Mouse (Mus musculus): Measurements from ENCODE around the gene Rasl11b. TPM values are rescaled to one million over a fixed set of nuclear protein-coding genes. Genes with fewer than 3 reads are reported as not detected.

Gene Rasl11b
- 0.10 and 0.18 TPM in 2 replicates for polyA plus RNA-seq (2012)

DNA sequence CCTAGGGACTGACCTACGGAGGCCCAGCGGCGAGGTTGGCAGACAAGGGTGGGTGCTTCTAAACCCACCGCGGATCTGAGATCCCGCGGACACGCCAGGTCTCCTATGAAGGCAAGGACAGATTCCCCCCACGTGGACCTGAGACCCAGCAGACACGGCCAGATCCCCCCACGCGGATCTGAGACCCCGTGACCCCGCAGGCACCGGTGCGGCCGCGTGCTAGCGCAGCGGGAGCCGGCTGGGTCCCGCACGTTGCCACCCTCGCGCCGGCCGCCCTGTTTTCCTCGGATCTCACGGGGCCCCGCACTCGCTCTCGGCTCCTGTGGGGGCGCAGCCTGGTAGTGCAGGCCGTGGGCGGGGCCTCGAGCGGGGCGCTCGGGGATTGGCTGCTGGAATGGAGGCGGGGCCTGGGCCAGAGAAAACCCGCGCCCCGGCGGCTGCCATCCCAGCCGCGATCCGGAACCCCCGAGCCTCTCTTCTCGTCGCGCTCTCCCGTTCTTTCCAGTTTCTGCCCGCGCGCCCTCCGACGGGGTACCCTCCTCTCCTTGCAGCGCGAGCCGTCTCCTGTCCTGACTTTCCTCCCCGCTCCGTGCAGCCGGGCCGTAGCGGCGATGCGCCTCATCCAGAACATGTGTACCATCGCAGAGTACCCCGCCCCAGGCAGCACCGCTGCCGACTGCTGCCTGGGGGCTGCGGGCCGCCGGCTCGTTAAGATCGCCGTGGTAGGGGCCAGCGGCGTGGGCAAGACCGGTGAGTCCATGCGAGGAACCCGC, at the start of gene Rasl11b:
Gene Rasl11b, plus strand, starts transcription at position 446 of the 773 bp plus-strand sequence.
- TF ChIP-seq GATA1 (IDR thresholded peaks at IDR 0.05; ENCODE audit: low read length): no peak

DNA sequence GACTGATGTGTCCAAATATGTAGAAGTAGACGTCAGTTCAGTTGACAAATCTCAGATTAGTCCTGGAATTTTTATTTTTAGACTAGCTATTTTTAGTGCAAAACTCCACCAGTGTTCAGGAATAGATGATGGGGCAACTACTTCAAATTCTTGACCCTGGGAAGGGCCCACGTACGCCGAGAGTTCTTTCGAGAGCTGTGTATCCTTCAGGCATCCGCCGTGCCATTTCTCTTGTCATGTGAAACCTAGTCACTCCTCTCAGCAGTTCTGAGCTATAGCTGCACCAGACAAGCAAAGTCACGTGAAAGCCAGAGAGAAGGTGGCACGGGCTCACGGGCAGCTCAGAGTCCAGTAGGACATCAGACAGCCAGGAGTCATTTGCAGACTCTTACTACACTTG, 47.5 kb upstream of the Rasl11b start:
- no peak for TF ChIP-seq GATA1 (IDR thresholded peaks at IDR 0.05; ENCODE audit: low read length)

DNA sequence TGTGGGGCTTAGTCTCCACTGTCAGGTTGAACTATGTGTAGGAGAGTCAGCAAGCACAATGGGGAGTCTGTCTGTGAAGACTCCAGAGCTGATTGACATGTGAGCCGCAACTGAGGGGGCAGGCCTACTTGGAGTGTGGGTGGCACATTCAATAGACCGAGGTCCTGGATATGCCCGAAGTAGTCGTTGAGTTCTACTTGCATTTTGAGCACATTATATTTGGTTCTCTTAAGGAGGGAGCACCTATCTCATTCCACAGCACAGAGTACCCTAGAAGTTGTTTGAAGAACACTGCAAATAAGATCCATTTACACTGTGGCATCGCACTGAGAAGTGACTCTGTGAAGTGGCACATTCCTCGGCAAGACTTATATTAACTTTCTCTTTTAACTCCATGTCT, 45.1 kb upstream of the Rasl11b start:
- TF ChIP-seq GATA1 (IDR thresholded peaks at IDR 0.05; ENCODE audit: low read length): no peak

DNA sequence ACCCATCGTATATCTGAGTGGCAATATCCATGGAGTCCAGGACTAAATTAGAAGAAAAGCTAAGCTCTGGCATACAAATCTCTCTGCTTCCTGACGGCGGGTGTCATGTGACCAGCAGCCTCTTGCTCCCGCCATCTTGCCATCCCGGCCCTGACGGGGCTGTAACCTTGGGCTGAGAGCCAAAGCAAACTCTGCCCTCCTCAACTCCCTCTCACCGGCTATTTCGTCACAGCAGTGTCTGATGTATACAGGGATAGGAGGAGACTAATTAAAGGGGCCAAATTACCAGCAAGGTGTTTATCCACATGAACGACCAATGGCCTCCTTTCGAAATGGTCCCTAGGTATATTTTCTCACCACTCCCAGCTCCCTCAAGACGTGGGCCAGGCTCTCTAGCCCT, 43.3 kb upstream of the Rasl11b start:
- no peak for TF ChIP-seq GATA1 (IDR thresholded peaks at IDR 0.05; ENCODE audit: low read length)

DNA sequence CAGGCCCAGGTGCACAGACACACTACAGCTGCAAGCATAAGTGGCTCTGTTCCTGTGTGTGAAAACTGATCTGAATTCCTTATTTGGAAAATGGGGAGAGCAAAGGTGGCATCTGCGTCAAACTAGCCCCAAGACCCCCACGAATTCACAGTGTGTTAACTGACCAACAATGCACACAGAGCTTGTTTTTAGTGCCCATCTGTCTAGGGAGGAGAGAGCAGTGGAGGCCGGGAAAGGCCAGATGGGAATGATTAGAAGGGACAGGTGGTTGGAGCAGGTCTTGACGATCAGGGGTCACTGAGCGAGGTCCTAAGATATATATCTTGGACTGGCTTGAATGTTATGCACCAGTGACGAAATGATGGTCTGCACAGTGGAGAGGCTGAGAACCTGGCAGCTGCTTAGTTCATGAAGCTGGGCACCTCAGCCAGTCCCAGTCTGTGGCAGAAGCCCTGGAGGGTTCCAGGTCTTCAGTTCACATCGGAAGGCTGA, 39.2 kb upstream of the Rasl11b start:
- TF ChIP-seq GATA1 (IDR thresholded peaks at IDR 0.05; ENCODE audit: low read length): no peak

DNA sequence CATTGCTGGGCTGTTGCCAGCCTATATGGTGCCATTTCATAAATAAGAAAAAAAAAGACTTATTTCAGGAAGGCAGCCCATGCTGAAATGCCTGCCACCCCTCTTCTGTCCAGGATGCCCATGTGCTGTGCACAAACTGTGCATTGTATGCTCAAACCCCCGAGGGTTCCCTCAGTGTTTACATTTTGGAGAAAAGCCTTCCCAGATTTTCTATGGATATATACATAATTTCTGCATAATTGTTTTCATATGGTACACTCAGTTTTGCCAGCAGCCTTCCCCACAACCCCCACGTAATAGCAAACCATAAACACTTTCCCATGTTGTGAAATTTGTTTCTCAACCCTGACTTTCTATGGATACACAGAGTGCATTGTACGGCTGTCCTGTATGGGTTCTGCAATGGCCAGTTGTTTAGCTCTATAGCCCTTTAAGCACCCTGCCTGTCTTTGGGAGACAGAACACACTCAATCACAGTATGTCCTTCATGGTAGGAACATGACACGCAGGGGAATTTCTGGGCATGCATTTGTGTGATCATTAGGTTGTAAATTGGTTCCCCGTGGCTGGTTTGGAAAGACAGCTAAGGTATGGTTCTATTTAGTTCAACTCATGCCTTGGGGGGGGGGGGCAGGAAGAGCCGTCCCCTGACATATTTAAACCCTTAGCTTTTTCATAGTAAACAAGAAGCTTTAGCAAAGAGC, 36.0 kb upstream of the Rasl11b start:
- TF ChIP-seq GATA1 (IDR thresholded peaks at IDR 0.05; ENCODE audit: low read length): no peak

DNA sequence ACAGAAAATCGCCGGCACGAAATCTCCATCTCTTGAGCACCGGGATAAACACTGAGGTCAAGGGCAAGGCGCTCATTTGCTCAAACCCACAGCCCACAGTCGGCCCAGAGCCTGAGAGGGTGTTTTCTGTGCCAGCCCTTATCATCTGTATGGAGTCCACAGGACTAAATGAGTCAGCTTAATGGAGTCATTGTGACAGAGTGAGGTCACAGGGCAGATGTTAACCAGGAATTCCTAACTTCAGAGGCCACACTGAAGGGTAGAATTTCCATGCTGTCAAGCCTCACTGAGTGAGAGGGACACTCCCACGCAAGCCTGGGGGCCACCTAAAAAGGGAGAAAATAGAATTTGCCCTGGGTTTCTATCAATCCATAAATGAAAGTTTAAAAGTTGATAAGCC, 35.2 kb upstream of the Rasl11b start:
- no peak for TF ChIP-seq GATA1 (IDR thresholded peaks at IDR 0.05; ENCODE audit: low read length)

DNA sequence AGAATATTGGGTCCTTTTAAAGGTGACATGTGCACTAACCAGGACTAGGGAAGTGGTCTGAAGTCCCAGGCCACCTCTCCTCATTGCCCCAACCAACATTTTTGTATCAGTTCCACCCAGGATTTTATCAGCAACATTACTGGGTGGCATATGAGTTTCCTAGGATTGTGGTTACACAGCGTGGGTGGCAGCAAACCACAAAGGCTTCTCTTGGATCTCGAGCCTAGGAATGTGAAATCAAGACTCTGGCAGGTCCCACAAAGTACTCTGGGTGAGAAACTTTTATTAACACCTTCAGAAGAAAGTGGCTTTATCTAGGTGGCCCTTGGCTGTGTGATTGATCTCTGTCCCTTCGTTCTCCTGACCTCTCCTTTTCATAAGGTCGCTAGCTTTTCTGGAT, 34.7 kb upstream of the Rasl11b start:
- no peak for TF ChIP-seq GATA1 (IDR thresholded peaks at IDR 0.05; ENCODE audit: low read length)

DNA sequence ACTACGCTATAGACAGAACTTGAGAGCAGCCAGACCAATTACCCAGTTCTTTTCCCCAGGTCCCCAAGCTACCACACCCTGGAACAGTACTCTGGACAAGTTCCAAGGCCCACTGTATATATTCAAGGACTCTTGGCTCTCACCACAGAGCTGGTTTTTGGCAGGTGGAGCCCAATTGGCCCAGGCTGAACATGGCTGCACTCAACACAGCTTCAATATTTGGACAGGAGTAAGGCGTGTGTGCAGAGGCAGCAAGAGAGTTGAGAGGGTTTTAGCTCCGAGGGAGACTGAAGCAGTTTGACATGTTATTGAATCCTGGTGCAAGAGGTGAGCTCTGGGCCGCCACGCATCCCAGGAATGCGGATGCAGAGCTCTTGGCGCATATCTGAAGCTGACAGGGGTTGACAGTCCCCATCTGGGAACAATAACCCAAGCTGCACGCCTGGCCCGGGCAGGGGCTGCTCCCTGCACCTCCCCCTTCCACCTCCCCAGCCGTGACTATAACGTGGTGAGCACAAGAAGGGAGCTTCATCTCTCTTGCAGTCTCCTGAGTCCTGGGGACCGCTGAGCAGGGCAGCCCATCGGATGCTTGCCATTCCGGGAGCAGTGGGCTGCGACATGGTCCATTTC, 33.7 kb upstream of the Rasl11b start:
- no peak for TF ChIP-seq GATA1 (IDR thresholded peaks at IDR 0.05; ENCODE audit: low read length)

DNA sequence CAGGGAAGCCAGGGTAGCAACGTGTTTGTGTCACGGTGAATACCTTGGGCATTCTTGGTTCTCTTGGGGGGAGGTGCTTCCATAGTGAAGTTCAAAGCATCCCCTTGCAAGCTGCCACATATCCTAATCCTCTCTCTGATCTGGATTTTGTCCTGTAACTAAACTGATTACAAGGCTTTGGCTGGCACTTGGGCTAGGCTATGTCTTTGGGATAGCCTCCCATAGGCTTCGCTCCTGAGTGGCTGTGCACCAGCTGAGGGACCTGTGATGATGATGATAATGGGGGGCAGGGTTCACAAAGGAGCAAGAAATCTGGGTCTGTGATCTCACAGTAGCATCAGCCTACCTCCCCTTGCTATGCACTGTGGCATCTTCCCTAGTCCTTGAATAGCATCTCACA, 33.1 kb upstream of the Rasl11b start:
- TF ChIP-seq GATA1 (IDR thresholded peaks at IDR 0.05; ENCODE audit: low read length): no peak

DNA sequence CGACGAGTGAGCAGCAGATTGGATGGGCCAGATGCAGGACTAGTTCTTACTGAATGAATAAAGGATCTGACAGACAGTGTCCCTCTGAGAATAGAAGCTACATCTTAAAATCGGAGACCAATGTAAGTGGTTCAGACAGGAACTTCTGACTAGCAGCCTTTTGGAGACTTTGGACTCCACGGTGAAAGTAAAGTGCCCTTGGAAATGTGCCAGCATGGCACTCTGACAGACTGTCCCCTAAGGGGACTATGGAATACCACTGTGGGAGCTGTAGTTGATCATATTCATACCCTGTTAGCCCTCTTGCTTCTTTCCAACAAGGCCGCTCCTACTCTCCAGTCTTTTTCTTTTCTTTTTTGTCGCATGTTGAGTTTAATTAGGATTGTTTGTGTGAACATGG, 31.9 kb upstream of the Rasl11b start:
- TF ChIP-seq GATA1 (IDR thresholded peaks at IDR 0.05; ENCODE audit: low read length): no peak

DNA sequence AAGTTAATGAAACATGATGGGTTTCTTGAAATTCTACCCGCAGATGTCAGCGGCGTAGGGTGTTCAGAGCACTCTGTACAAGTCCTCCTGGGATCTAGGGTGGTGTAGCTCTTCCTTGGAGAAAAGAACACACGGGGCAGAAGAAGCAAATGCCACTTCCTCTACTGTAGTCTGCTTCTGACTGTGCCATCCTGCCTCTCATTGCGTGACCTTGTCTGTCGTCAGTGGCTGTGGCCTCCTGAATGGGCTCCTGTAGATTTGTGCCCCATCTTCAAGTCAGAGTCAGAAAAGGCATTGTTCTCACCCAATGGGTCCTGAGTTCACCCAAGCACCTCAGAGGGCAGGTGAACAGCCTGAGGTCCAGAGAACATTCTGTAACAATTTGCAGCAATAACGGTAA, 30.5 kb upstream of the Rasl11b start:
- no peak for TF ChIP-seq GATA1 (IDR thresholded peaks at IDR 0.05; ENCODE audit: low read length)

DNA sequence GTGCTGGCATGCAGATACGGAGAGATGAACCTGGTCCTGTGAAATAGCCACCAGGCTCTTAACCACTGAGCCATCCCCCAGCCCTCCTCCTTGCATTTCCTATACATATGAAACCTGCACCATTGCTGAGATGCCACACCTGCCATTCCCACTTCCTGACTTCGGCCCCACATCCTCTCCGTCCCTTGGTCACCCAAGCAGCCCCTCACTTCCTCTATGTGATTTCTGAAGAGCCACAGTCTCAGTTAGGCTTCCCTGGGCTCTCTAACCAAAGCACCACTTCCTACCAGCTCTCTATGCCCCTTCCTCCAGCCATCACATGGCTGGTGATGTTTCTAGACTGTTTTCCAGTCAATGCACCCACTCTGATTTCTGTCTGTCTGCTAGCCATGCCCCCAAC, 28.4 kb upstream of the Rasl11b start:
- no peak for TF ChIP-seq GATA1 (IDR thresholded peaks at IDR 0.05; ENCODE audit: low read length)

DNA sequence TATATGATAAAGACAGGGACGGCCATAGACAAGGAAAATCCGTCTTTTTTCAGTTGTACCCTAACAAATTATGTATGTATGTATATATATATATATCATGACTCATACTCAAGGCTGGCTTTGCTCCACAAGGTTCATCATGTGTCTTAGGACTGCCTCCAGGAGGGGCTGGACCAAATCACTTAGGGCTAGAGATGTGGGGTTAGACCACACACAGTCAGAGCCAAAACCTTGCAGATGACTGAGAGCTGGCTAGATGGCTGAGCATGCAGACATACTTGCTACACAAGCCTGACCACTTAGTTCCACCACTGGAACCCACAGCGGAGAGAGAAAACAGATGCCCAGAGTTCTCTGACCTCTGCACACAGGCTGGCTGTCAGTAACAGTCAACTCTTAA, 27.0 kb upstream of the Rasl11b start:
- no peak for TF ChIP-seq GATA1 (IDR thresholded peaks at IDR 0.05; ENCODE audit: low read length)

DNA sequence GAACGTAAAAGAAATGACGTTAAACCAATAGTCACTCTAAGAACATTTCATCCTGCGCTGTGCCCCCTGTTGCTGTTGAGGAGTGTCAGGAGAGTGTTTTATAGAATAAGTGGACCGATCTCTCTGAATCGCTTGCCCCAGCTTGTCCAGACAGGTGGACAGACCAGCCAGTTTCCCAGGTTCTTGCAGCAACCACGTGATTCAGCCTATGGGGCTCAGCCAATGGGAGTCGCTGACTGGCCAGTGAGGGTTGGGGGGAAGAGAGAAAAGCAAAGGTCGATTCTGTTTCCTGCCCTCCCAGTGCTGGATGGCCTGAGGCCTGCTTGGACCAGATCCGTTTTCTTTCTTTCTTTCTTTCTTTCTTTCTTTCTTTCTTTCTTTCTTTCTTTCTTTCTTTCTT, 23.3 kb upstream of the Rasl11b start:
- no peak for TF ChIP-seq GATA1 (IDR thresholded peaks at IDR 0.05; ENCODE audit: low read length)

DNA sequence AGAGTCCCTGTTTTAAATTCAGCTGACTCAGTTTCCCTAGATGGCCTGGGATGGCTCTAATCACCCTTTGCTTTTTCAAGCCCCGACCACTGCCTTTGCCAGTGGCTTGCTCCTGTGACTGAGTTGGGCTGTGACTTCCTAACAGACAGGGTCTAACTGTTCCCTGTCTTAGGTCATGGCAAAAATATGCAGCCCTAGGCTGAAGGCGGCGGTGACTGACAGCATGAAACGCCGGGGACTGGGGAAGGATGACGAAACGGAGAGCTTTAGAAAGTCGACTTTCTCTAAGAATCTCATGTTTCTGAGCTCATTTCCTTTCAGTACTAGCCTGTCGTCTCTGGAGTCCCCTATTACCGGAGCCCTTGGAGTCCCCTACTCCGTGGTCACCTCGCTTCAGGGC, 22.9 kb upstream of the Rasl11b start:
- TF ChIP-seq GATA1 (IDR thresholded peaks at IDR 0.05; ENCODE audit: low read length): no peak
